Mouse (Mus musculus) frontal cortex, adult (tissue): ENCODE measurements at regions not wholly inside any gene's neighbourhood (a gene's known extent, or its start where the extent isn't known, plus 50 kb on each side); places are given as distances from the start of the nearest gene placed in this dataset.

Experiments used
- ATAC-seq: cut with Nextera tagmentation; 2 replicates; pipeline ENCODE4 v1.9.2; 2017; ENCODE audit warnings: mild to moderate bottlenecking, moderate library complexity, mixed read lengths; ENCODE audit not compliant: low TSS enrichment

- ATAC-seq, result peak; percentile 79
Observed at GRCm38 (mm10) chrX:162210848-162211247, 51.3 kb upstream of the Nhs start.
